Mouse (Mus musculus): Measurements from ENCODE around the gene Gpr39. TPM values are rescaled to one million over a fixed set of nuclear protein-coding genes. Genes with fewer than 3 reads are reported as not detected.

Gene Gpr39
- polyA plus RNA-seq, 1 experiment from 2014 or later: 6.8 TPM

DNA sequence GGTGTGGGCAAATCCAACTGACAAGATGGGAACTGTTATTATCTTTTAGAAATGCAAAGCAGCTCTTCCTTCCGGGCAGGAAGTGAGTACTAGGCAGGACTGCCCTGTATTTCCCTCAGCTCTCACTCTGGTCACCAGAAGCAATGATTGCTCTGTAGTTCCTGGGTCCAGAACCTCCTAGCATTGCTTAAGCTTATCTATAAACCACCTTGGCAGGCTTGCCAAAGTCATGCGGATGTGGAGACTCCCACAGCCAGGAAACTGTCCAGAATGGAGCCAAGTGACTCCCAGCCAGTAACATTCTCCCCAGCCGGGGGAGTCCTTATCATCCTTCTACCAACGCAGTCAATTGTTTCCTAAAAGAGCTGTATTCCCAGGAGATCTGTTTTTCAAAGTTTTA, 13.7 kb upstream of the Gpr39 start:
- H3K4me3 ChIP-seq (ENCODE audit: low read depth, low read length): no peak overlapping the region
- no peaks in the 10 kb centered on the region for H3K27me3 ChIP-seq (replicated peaks; ENCODE audit: control insufficient read depth, insufficient read depth, low read length)
- no peak overlapping the region; the same call in 1 of the 2 replicates for H3K4me2 ChIP-seq (replicated peaks; ENCODE audit: low read depth)
- no peaks in the 10 kb centered on the region for H3K9me3 ChIP-seq (ENCODE audit: control insufficient read depth)
- H3K4me1 ChIP-seq (replicated peaks; ENCODE audit: control insufficient read depth, insufficient read depth, low read length): peaks cover 11% of the 10 kb centered on the region; the same call in 1 of the 2 replicates
- 26% methylated on average over 4 of the region's 4 CpGs for WGBS
- peak overlapping the region; percentile 71 for H3K27ac ChIP-seq (ENCODE audit: low read depth, low read length)
- no peaks in the 10 kb centered on the region for H3K36me3 ChIP-seq (ENCODE audit: control insufficient read depth, insufficient read depth)
- peak; percentile 62 for ATAC-seq
- TF ChIP-seq CTCF (IDR thresholded peaks at IDR 0.05; ENCODE audit: low read depth): no peak
- H3K9ac ChIP-seq (ENCODE audit: low read depth, low read length): no peak overlapping the region

DNA sequence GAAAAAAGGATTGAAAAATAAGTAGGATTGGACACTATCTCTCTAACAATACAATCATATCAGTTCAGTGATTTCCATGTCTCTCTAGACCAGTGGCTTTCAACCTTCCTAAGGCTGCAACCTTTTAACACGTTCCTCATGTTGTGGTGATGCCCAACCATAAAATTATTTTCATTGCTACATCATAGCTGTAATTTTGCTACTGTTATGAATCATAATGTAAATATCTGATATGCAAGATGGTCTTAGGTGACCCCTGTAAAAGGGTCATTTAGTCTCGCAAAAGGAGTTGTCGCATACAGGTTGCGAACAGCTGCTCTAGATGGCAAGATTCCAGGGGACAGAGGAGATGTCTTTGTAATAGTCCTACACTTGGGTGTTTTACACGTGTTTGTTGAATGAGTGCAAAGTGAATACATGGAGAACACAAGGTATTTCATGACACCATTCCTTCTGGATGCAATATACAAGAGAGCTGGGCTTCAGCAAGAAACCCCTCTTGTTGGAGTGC, 11.6 kb upstream of the Gpr39 start:
- Histone ChIP-seq H3K36me3 (ENCODE audit: control insufficient read depth, insufficient read depth) (no peaks in the 10 kb centered on the region), H3K9ac (ENCODE audit: low read depth, low read length) (no peak overlapping the region), H3K27ac (ENCODE audit: low read depth, low read length) (no peak overlapping the region), H3K4me3 (ENCODE audit: low read depth, low read length) (no peak overlapping the region), H3K4me1 (replicated peaks; ENCODE audit: control insufficient read depth, insufficient read depth, low read length) (peaks cover 11% of the 10 kb centered on the region; the same call in 1 of the 2 replicates), H3K9me3 (ENCODE audit: control insufficient read depth) (no peaks in the 10 kb centered on the region), H3K4me2 (replicated peaks; ENCODE audit: low read depth) (no peak overlapping the region), H3K27me3 (replicated peaks; ENCODE audit: control insufficient read depth, insufficient read depth, low read length) (no peaks in the 10 kb centered on the region)
- 57% methylated on average over 5 of the region's 5 CpGs for WGBS
- no peak for TF ChIP-seq CTCF (IDR thresholded peaks at IDR 0.05; ENCODE audit: low read depth)
- ATAC-seq: no peak

GRCm38 (mm10) chr1:125669035-125669434, 7.8 kb upstream of the Gpr39 start:
- no peaks in the 10 kb centered on the region for H3K27me3 ChIP-seq (replicated peaks; ENCODE audit: control insufficient read depth, insufficient read depth, low read length)
- no peak overlapping the region for H3K9ac ChIP-seq (ENCODE audit: low read depth, low read length)
- H3K36me3 ChIP-seq (ENCODE audit: control insufficient read depth, insufficient read depth): no peaks in the 10 kb centered on the region
- peak; percentile 70 for TF ChIP-seq CTCF (IDR thresholded peaks at IDR 0.05; ENCODE audit: low read depth)
- no peak overlapping the region for H3K27ac ChIP-seq (ENCODE audit: low read depth, low read length)
- 78% methylated on average over 5 of the region's 5 CpGs for WGBS
- no peak overlapping the region for H3K4me2 ChIP-seq (replicated peaks; ENCODE audit: low read depth)
- H3K9me3 ChIP-seq (ENCODE audit: control insufficient read depth): no peaks in the 10 kb centered on the region
- H3K4me3 ChIP-seq (ENCODE audit: low read depth, low read length): no peak overlapping the region
- ATAC-seq: no peak
- no peaks in the 10 kb centered on the region for H3K4me1 ChIP-seq (replicated peaks; ENCODE audit: control insufficient read depth, insufficient read depth, low read length)

DNA sequence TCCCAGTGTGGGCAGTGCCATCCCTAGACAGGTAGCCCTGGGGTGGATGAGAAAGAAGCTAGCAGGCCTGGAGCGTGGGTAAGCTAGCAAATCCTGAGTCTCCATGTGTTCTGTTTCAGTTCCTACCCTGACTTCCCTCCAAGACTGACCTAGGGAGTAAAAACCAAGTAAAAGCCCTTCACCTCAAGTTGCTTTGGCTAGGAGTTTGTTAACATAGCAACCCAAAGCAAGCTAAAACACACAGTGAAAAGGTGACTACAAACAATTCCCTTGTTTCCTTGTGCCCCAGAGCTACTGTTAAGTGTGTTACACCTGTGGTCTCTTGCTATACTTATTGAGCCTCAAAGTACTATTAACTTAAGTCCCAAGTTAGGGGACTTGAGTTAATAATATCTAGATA, 1.6 kb upstream of the Gpr39 start:
- WGBS: 78% methylated on average over 1 of the region's 1 CpGs
- H3K27me3 ChIP-seq (replicated peaks; ENCODE audit: control insufficient read depth, insufficient read depth, low read length): no peaks in the 10 kb centered on the region
- H3K27ac ChIP-seq (ENCODE audit: low read depth, low read length): no peak overlapping the region
- no peak for TF ChIP-seq CTCF (IDR thresholded peaks at IDR 0.05; ENCODE audit: low read depth)
- H3K4me1 ChIP-seq (replicated peaks; ENCODE audit: control insufficient read depth, insufficient read depth, low read length): no peaks in the 10 kb centered on the region; the same call in 1 of the 2 replicates
- no peaks in the 10 kb centered on the region for H3K36me3 ChIP-seq (ENCODE audit: control insufficient read depth, insufficient read depth)
- ATAC-seq: no peak
- no peak overlapping the region for H3K4me3 ChIP-seq (ENCODE audit: low read depth, low read length)
- no peak overlapping the region for H3K9ac ChIP-seq (ENCODE audit: low read depth, low read length)
- H3K9me3 ChIP-seq (ENCODE audit: control insufficient read depth): no peaks in the 10 kb centered on the region
- no peak overlapping the region for H3K4me2 ChIP-seq (replicated peaks; ENCODE audit: low read depth)

DNA sequence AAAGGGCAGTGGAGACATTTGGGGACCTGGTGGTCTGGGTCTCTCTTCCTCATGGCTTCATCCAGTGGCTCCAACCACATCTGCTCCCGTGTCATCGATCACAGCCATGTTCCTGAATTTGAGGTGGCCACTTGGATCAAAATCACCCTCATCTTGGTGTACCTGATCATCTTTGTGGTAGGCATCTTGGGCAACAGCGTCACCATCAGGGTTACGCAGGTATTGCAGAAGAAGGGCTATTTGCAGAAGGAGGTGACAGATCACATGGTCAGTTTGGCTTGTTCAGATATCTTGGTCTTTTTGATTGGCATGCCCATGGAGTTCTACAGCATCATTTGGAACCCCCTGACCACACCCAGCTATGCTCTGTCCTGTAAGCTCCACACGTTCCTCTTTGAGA, 491 bp downstream of the Gpr39 start:
- Histone ChIP-seq H3K36me3 (ENCODE audit: control insufficient read depth, insufficient read depth) (no peaks in the 10 kb centered on the region), H3K9me3 (ENCODE audit: control insufficient read depth) (no peaks in the 10 kb centered on the region), H3K4me1 (replicated peaks; ENCODE audit: control insufficient read depth, insufficient read depth, low read length) (no peaks in the 10 kb centered on the region; the same call in 1 of the 2 replicates), H3K27me3 (replicated peaks; ENCODE audit: control insufficient read depth, insufficient read depth, low read length) (no peaks in the 10 kb centered on the region), H3K4me2 (replicated peaks; ENCODE audit: low read depth) (peak overlapping the region; percentile 69), H3K4me3 (ENCODE audit: low read depth, low read length) (peak overlapping the region; percentile 47), H3K27ac (ENCODE audit: low read depth, low read length) (peak overlapping the region; percentile 85), H3K9ac (ENCODE audit: low read depth, low read length) (peak overlapping the region; percentile 59)
- ATAC-seq: peak; percentile 29
- TF ChIP-seq CTCF (IDR thresholded peaks at IDR 0.05; ENCODE audit: low read depth): peak; percentile 84
- WGBS: 46% methylated on average over 5 of the region's 5 CpGs

DNA sequence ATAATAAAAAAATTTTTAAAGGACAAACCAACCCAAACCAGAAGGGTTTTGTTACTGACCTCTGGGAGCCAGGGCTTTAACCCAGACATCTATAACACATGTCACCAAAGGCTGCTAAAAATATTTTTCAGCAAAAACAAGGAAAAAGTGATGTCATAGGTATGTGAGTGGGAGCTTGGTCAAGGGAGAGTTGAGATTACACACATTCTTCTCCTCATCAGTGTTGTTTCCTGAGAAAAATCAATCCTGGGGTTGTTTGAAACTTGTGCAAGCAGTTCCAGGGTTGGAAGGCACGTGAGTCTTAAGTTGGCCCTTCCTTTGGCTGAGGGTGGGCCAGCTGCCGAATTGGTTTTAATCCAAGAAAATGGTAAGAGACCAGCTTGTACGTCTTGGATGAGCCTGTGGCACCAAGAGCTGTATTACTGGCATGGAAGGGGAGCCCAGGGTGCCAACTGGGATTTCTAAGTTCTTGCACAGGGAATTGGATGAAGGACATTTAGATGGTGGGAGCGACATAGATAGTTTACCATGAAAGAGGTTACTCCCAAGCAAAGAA, 2.8 kb downstream of the Gpr39 start:
- Histone ChIP-seq H3K4me2 (replicated peaks; ENCODE audit: low read depth) (no peak overlapping the region), H3K27ac (ENCODE audit: low read depth, low read length) (no peak overlapping the region), H3K36me3 (ENCODE audit: control insufficient read depth, insufficient read depth) (no peaks in the 10 kb centered on the region), H3K4me1 (replicated peaks; ENCODE audit: control insufficient read depth, insufficient read depth, low read length) (no peaks in the 10 kb centered on the region; the same call in 1 of the 2 replicates), H3K9me3 (ENCODE audit: control insufficient read depth) (no peaks in the 10 kb centered on the region), H3K9ac (ENCODE audit: low read depth, low read length) (no peak overlapping the region), H3K4me3 (ENCODE audit: low read depth, low read length) (no peak overlapping the region), H3K27me3 (replicated peaks; ENCODE audit: control insufficient read depth, insufficient read depth, low read length) (no peaks in the 10 kb centered on the region)
- TF ChIP-seq CTCF (IDR thresholded peaks at IDR 0.05; ENCODE audit: low read depth): no peak
- no peak for ATAC-seq
- WGBS: 63% methylated on average over 4 of the region's 4 CpGs

All from intestine, postnatal 0 days (tissue).